Mouse (Mus musculus): ENCODE data around the gene Rptor.

- TF ChIP-seq EP300 (IDR thresholded peaks at IDR 0.05; ENCODE audit: low read depth) = no peak
- peak; percentile 59 for TF ChIP-seq CTCF (IDR thresholded peaks at IDR 0.05; ENCODE audit: low read depth)
Measured at GRCm38 (mm10) chr11:119769666-119770065, 167.0 kb downstream of the Rptor start.
